Mouse (Mus musculus) forebrain, embryonic 14.5 days (tissue): ENCODE results near the gene Iqschfp. TPM values are rescaled to one million over a fixed set of nuclear protein-coding genes. Genes with fewer than 3 reads are reported as not detected.

ENCODE experiments used
- ATAC-seq: fragments of 200-750 bp; cut with Nextera tagmentation; 2 replicates; pipeline ENCODE4 v1.8.0; 2017; ENCODE audit warnings: mild to moderate bottlenecking, moderate library complexity
- DNase-seq: peaks from one replicate; pipeline ENCODE4 v3.0.0-alpha.2; 2015; ENCODE audit warnings: low spot score
- H3K27ac ChIP-seq: fragments of 300-500 bp; sonication (generic); 2 replicates; pipeline ENCODE4 v1.5.1; 2014; ENCODE audit warnings: low read depth, mild to moderate bottlenecking, control low read depth, low read length, moderate library complexity
- H3K27me3 ChIP-seq: fragments of 300-500 bp; sonication (generic); replicated peaks from 2 replicates; pipeline ENCODE4 v1.6.1; 2014; ENCODE audit warnings: low read length, control low read depth, mixed read lengths; ENCODE audit not compliant: control insufficient read depth, insufficient read depth
- H3K36me3 ChIP-seq: fragments of 300-500 bp; sonication (generic); 2 replicates; pipeline ENCODE4 v1.6.1; 2014; ENCODE audit warnings: low read length, control low read depth; ENCODE audit not compliant: control insufficient read depth, insufficient read depth
- H3K4me1 ChIP-seq: fragments of 300-500 bp; sonication (generic); 2 replicates; pipeline ENCODE4 v1.6.1; 2014; ENCODE audit warnings: antibody characterized with exemption, low read length, control low read depth; ENCODE audit not compliant: control insufficient read depth, insufficient read depth
- H3K4me2 ChIP-seq: fragments of 300-500 bp; sonication (generic); 2 replicates; pipeline ENCODE4 v1.6.1; 2014; ENCODE audit warnings: mild to moderate bottlenecking, control low read depth, low read length
- H3K4me3 ChIP-seq: fragments of 300-500 bp; sonication (generic); 2 replicates; pipeline ENCODE4 v1.5.1; 2014; ENCODE audit warnings: low read depth, low read length, control low read depth
- H3K9ac ChIP-seq: fragments of 300-500 bp; sonication (generic); 2 replicates; pipeline ENCODE4 v1.6.1; 2014; ENCODE audit warnings: mild to moderate bottlenecking, low read length, control low read depth, moderate library complexity
- H3K9me3 ChIP-seq: fragments of 300-500 bp; sonication (generic); replicated peaks from 2 replicates; pipeline ENCODE4 v1.6.1; 2016; ENCODE audit warnings: low read length, control low read depth, mixed read lengths; ENCODE audit not compliant: control insufficient read depth
- WGBS: fragments of 180-500 bp; shearing (Covaris S2); extraction: QIAGEN DNeasy Blood & Tissue Kit; methylation state at CpG from one replicate; pipeline ENCODE4 v1.1.7; 2014; 5-methylcytosine and 5-hydroxymethylcytosine counted together
- polyA plus RNA-seq: library from polyadenylated mRNA; unstranded; fragments of >200 nt; fragmentation: Nextera tagmentation; extraction: Ambion mirVana; gene quantifications from 2 replicates; pipeline ENCODE4 v1.2.1, GENCODE M21; 2014

Gene Iqschfp
- polyA plus RNA-seq, 1 experiment from 2014 or later: 2.8 TPM

DNA sequence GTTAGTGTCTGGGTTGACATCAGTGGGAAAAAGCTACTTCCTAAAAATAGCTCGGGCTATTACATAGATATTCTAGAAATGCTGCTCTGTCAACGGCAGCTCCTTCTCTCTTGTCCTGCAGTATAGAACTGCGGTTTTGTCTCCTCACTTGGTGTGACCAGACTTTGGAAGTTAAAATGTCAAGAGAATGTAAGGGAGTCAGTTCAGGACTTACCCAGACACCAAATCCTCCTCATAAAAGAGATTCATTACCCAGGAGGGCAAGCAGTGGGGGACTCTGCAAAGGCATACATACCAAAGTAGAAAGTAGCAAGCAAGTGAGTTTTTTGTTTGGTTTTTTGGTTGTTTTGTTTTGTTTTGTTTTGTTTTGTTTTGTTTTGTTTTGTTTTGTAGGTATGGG is 520.2 kb downstream of the Iqschfp start:
- Histone ChIP-seq H3K9ac (no peak overlapping the region), H3K27ac (no peak overlapping the region), H3K4me2 (no peak overlapping the region), H3K36me3 (no peaks in the 10 kb centered on the region), H3K9me3 (no peaks in the 10 kb centered on the region), H3K4me1 (no peaks in the 10 kb centered on the region; the same call in 1 of the 2 replicates), H3K27me3 (no peaks in the 10 kb centered on the region), H3K4me3 (no peak overlapping the region)
- WGBS: 91% methylated on average over 3 of the region's 3 CpGs
- no peak for ATAC-seq
- DNase-seq: no peak

- Histone ChIP-seq H3K27me3 (no peaks in the 10 kb centered on the region), H3K4me3 (no peak overlapping the region), H3K36me3 (no peaks in the 10 kb centered on the region), H3K9ac (no peak overlapping the region), H3K9me3 (no peaks in the 10 kb centered on the region), H3K4me2 (no peak overlapping the region), H3K4me1 (no peaks in the 10 kb centered on the region), H3K27ac (no peak overlapping the region)
- DNase-seq (no peak), ATAC-seq (no peak)
- WGBS: 93% methylated on average over 4 of the region's 4 CpGs
These were observed 527.8 kb downstream of the Iqschfp start for GRCm38 (mm10) chr3:68419792-68420191.

- Histone ChIP-seq H3K27me3 (no peaks in the 10 kb centered on the region), H3K4me1 (no peaks in the 10 kb centered on the region), H3K9ac (no peak overlapping the region), H3K36me3 (no peaks in the 10 kb centered on the region), H3K4me3 (no peak overlapping the region), H3K4me2 (no peak overlapping the region), H3K9me3 (no peaks in the 10 kb centered on the region), H3K27ac (no peak overlapping the region)
- WGBS: 89% methylated on average over 2 of the region's 2 CpGs
- ATAC-seq (no peak), DNase-seq (no peak)
These were observed 528.9 kb downstream of the Iqschfp start for GRCm38 (mm10) chr3:68420927-68421326.

DNA sequence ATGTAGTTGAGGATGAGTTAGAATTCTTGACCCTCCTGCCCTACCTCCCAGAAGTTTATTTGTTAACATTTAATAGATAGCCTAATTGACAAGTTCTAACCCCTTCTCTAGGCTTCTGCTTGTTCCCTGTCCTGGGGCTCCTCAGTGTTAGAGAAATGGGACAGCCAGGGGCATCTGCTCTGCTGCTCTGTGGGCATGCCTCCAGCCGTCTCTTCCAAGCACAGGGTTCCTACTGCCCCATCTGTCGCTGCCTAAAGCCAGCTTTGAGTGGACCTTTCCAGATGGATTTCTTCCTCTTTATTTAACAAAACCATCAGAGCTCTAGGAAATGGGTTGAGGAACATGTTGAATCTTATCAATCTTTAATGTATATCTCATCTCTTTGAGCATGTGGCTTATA is 529.8 kb downstream of the Iqschfp start:
- H3K4me1 ChIP-seq: no peaks in the 10 kb centered on the region
- no peaks in the 10 kb centered on the region for H3K27me3 ChIP-seq
- no peak overlapping the region for H3K27ac ChIP-seq
- 83% methylated on average over 2 of the region's 2 CpGs for WGBS
- no peak overlapping the region for H3K4me2 ChIP-seq
- H3K4me3 ChIP-seq: no peak overlapping the region
- no peaks in the 10 kb centered on the region for H3K36me3 ChIP-seq
- ATAC-seq (no peak), DNase-seq (no peak)
- no peak overlapping the region for H3K9ac ChIP-seq
- no peaks in the 10 kb centered on the region for H3K9me3 ChIP-seq

- no peaks in the 10 kb centered on the region for H3K4me1 ChIP-seq
- no peaks in the 10 kb centered on the region for H3K9me3 ChIP-seq
- H3K27ac ChIP-seq: no peak overlapping the region
- WGBS: 91% methylated on average over 5 of the region's 5 CpGs
- DNase-seq (no peak), ATAC-seq (no peak)
- H3K9ac ChIP-seq: no peak overlapping the region
- no peak overlapping the region for H3K4me3 ChIP-seq
- no peaks in the 10 kb centered on the region for H3K27me3 ChIP-seq
- H3K4me2 ChIP-seq: no peak overlapping the region
- H3K36me3 ChIP-seq: no peaks in the 10 kb centered on the region
These were observed 536.0 kb downstream of the Iqschfp start for GRCm38 (mm10) chr3:68428081-68428480.

DNA sequence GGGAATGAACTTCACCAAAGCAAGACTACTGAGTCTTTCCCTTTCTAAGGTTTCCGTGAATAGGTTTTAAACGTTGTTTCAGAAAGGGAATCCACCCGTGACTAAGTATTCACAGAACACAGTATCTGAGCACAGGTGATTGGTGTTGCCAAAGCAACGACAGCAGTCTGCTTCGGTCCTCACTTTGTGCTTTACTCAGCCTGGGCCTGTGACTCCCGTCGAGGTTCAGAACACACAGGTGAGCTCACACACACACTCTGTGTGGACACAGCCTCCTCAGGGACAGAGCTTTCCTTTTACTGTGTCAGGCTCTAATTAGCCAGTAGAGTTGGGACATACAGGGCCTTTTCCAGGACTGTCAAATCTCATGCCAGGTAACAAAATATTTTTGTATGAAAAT is 542.4 kb downstream of the Iqschfp start:
- DNase-seq (peak; percentile 22), ATAC-seq (peak; percentile 52)
- Histone ChIP-seq H3K9me3 (no peaks in the 10 kb centered on the region), H3K36me3 (no peaks in the 10 kb centered on the region), H3K27ac (no peak overlapping the region), H3K4me3 (no peak overlapping the region), H3K9ac (no peak overlapping the region), H3K4me2 (no peak overlapping the region), H3K4me1 (peaks cover 9% of the 10 kb centered on the region; the same call in 1 of the 2 replicates), H3K27me3 (no peaks in the 10 kb centered on the region)
- 15% methylated on average over 7 of the region's 7 CpGs for WGBS

DNA sequence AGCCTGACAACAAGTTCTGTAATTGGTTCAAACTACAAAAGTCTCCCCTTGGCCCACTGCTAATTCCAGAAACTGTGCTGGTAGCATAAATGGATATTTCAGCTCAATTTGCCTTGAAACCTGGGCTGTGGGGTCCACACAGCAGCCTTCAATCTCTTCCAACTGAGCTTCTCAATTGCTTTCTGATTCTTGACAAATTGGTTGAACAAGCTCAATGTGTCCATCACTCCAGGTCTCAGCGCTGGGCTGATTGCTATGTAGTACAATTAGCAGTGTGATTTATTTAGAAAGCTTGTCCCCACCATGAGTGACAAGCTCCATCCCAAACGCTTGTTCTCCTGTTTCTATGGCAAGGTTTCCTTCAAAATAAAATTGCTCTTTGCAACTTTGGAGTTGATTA is 542.9 kb downstream of the Iqschfp start:
- WGBS: 22% methylated on average over 2 of the region's 2 CpGs
- ATAC-seq: peak; percentile 58
- H3K36me3 ChIP-seq: no peaks in the 10 kb centered on the region
- no peaks in the 10 kb centered on the region for H3K27me3 ChIP-seq
- no peak overlapping the region for H3K9ac ChIP-seq
- H3K27ac ChIP-seq: no peak overlapping the region
- peaks cover 9% of the 10 kb centered on the region; the same call in 1 of the 2 replicates for H3K4me1 ChIP-seq
- DNase-seq: peak; percentile 61
- H3K4me2 ChIP-seq: no peak overlapping the region
- H3K4me3 ChIP-seq: no peak overlapping the region
- H3K9me3 ChIP-seq: no peaks in the 10 kb centered on the region

DNA sequence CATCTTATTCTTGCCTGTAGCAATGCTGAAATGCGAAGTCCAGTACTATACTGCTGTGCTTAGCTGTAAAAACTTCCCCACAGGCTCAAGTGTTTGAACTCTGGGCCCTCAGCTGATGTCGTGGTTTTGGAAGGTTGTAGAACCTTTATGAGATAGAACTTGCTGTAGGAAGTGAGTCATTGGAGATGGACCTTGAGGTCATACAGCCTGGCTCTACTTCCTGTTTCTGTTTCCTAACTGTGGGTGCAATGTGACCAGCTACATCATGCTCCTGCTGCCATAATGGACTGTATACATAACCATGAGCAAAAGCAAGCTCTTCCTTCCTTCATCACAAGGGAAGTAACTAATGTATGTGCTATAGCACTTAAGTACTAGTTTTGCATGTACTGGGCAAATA is 556.4 kb downstream of the Iqschfp start:
- no peak overlapping the region for H3K9ac ChIP-seq
- no peak overlapping the region for H3K27ac ChIP-seq
- no peak overlapping the region for H3K4me2 ChIP-seq
- no peak for DNase-seq
- WGBS: 77% methylated on average over 2 of the region's 2 CpGs
- ATAC-seq: no peak
- no peak overlapping the region for H3K4me3 ChIP-seq
- H3K27me3 ChIP-seq: no peaks in the 10 kb centered on the region
- no peaks in the 10 kb centered on the region for H3K4me1 ChIP-seq
- no peaks in the 10 kb centered on the region for H3K9me3 ChIP-seq
- no peaks in the 10 kb centered on the region for H3K36me3 ChIP-seq

GRCm38 (mm10) chr3:68451634-68452033 is 559.6 kb downstream of the Iqschfp start:
- Histone ChIP-seq H3K4me3 (no peak overlapping the region), H3K27me3 (no peaks in the 10 kb centered on the region), H3K9me3 (no peaks in the 10 kb centered on the region), H3K27ac (no peak overlapping the region), H3K4me2 (no peak overlapping the region), H3K9ac (no peak overlapping the region), H3K36me3 (no peaks in the 10 kb centered on the region), H3K4me1 (no peaks in the 10 kb centered on the region)
- WGBS: 95% methylated on average over 1 of the region's 1 CpGs
- DNase-seq (no peak), ATAC-seq (no peak)
